Mouse (Mus musculus) forebrain, embryonic 11.5 days (tissue): ENCODE measurements around the gene Tctn3. TPM values are rescaled to one million over a fixed set of nuclear protein-coding genes. Genes with fewer than 3 reads are reported as not detected.
"Not testable (repeated sequence)": the region's sequence is repeated elsewhere in the genome, so short reads cannot be mapped to it uniquely, and the experiment has no call there.

ENCODE experiments used
- ATAC-seq: fragments of 200-750 bp; cut with Nextera tagmentation; replicated peaks from 2 replicates; pipeline ENCODE4 v1.8.0; 2017; ENCODE audit warnings: moderate TSS enrichment; ENCODE audit not compliant: low FRiP score
- DNase-seq: peaks from one replicate; pipeline ENCODE4 v3.0.0-alpha.2; 2017; ENCODE audit warnings: low spot score
- H3K27ac ChIP-seq: fragments of 300-500 bp; sonication (generic); 2 replicates; pipeline ENCODE4 v1.5.1; 2014; ENCODE audit warnings: low read depth, low read length
- H3K27me3 ChIP-seq: fragments of 300-500 bp; sonication (generic); 2 replicates; pipeline ENCODE4 v1.6.1; 2014; ENCODE audit warnings: mild to moderate bottlenecking, low read length, mixed read lengths; ENCODE audit not compliant: control insufficient read depth, insufficient read depth
- H3K36me3 ChIP-seq: fragments of 300-500 bp; sonication (generic); 2 replicates; pipeline ENCODE4 v1.6.1; 2014; ENCODE audit warnings: mild to moderate bottlenecking, low read length, moderate library complexity, mixed read lengths; ENCODE audit not compliant: control insufficient read depth, insufficient read depth
- H3K4me1 ChIP-seq: fragments of 300-500 bp; sonication (generic); replicated peaks from 2 replicates; pipeline ENCODE4 v1.6.1; 2014; ENCODE audit warnings: low read length, mixed read lengths; ENCODE audit not compliant: control insufficient read depth, insufficient read depth
- H3K4me2 ChIP-seq: fragments of 300-500 bp; sonication (generic); 2 replicates; pipeline ENCODE4 v1.6.1; 2014; ENCODE audit warnings: low read depth, mild to moderate bottlenecking, low read length, moderate library complexity, mixed read lengths; ENCODE audit not compliant: severe bottlenecking
- H3K4me3 ChIP-seq: fragments of 300-500 bp; sonication (generic); 2 replicates; pipeline ENCODE4 v1.5.1; 2014; ENCODE audit warnings: low read depth, low read length
- H3K9ac ChIP-seq: fragments of 300-500 bp; sonication (generic); 2 replicates; pipeline ENCODE4 v1.6.1; 2014; ENCODE audit warnings: low read length
- H3K9me3 ChIP-seq: fragments of 300-500 bp; sonication (generic); 2 replicates; pipeline ENCODE4 v1.6.1; 2016; ENCODE audit warnings: low read length, mixed read lengths; ENCODE audit not compliant: control insufficient read depth
- WGBS: fragments of 180-500 bp; shearing (Covaris S2); extraction: QIAGEN DNeasy Blood & Tissue Kit; methylation state at CpG from one replicate; pipeline ENCODE4 v1.1.7; 2014; 5-methylcytosine and 5-hydroxymethylcytosine counted together
- polyA plus RNA-seq: library from polyadenylated mRNA; unstranded; fragments of >200 nt; fragmentation: Nextera tagmentation; extraction: Ambion mirVana; gene quantifications from 2 replicates; pipeline ENCODE4 v1.2.1, GENCODE M21; 2014

Tctn3 gene
- polyA plus RNA-seq, 1 experiment from 2014 or later = 16.6 TPM

GRCm38 (mm10) chr19:40607676-40608075 lies 4.4 kb downstream of the Tctn3 start:
- Histone ChIP-seq H3K4me1 (peaks cover 6% of the 10 kb centered on the region), H3K9ac (no peak overlapping the region), H3K4me3 (no peak overlapping the region), H3K4me2 (no peak overlapping the region), H3K27me3 (no peaks in the 10 kb centered on the region), H3K27ac (no peak overlapping the region), H3K36me3 (no peaks in the 10 kb centered on the region; the same call in 1 of the 2 replicates), H3K9me3 (no peaks in the 10 kb centered on the region)
- WGBS = 88% methylated on average over 6 of the region's 6 CpGs
- DNase-seq (no peak), ATAC-seq (no peak)

GRCm38 (mm10) chr19:40605189-40605588 lies 6.8 kb downstream of the Tctn3 start:
- Histone ChIP-seq H3K9ac (no peak overlapping the region), H3K27ac (no peak overlapping the region), H3K4me3 (no peak overlapping the region), H3K9me3 (no peaks in the 10 kb centered on the region), H3K27me3 (no peaks in the 10 kb centered on the region), H3K4me2 (no peak overlapping the region), H3K4me1 (no peaks in the 10 kb centered on the region), H3K36me3 (no peaks in the 10 kb centered on the region; the same call in 1 of the 2 replicates)
- 94% methylated on average over 9 of the region's 9 CpGs for WGBS
- DNase-seq = no peak
- no peak for ATAC-seq

GRCm38 (mm10) chr19:40601870-40602269 lies 10.2 kb downstream of the Tctn3 start:
- Histone ChIP-seq H3K27ac (no peak overlapping the region), H3K27me3 (no peaks in the 10 kb centered on the region), H3K4me2 (no peak overlapping the region), H3K36me3 (no peaks in the 10 kb centered on the region; the same call in 1 of the 2 replicates), H3K9ac (no peak overlapping the region), H3K4me3 (no peak overlapping the region), H3K4me1 (no peaks in the 10 kb centered on the region), H3K9me3 (no peaks in the 10 kb centered on the region)
- ATAC-seq = no peak
- no peak for DNase-seq
- 89% methylated on average over 3 of the region's 3 CpGs for WGBS

GRCm38 (mm10) chr19:40600846-40601245 lies 11.2 kb downstream of the Tctn3 start:
- H3K27ac ChIP-seq, H3K9ac ChIP-seq, DNase-seq, ATAC-seq, H3K9me3 ChIP-seq, H3K27me3 ChIP-seq, H3K4me1 ChIP-seq, H3K4me3 ChIP-seq, H3K36me3 ChIP-seq, H3K4me2 ChIP-seq: not testable (repeated sequence)
- 88% methylated on average over 5 of the region's 5 CpGs for WGBS

GRCm38 (mm10) chr19:40595831-40596230 lies 16.2 kb downstream of the Tctn3 start:
- WGBS = 92% methylated on average over 8 of the region's 8 CpGs
- Histone ChIP-seq H3K27me3 (no peaks in the 10 kb centered on the region), H3K36me3 (no peaks in the 10 kb centered on the region; the same call in 1 of the 2 replicates), H3K4me3 (no peak overlapping the region), H3K4me1 (no peaks in the 10 kb centered on the region), H3K27ac (no peak overlapping the region), H3K9me3 (no peaks in the 10 kb centered on the region), H3K4me2 (no peak overlapping the region), H3K9ac (no peak overlapping the region)
- no peak for ATAC-seq
- no peak for DNase-seq

GRCm38 (mm10) chr19:40595231-40595630 lies 16.8 kb downstream of the Tctn3 start:
- Histone ChIP-seq H3K27ac (no peak overlapping the region), H3K4me3 (no peak overlapping the region), H3K4me1 (no peaks in the 10 kb centered on the region), H3K36me3 (no peaks in the 10 kb centered on the region; the same call in 1 of the 2 replicates), H3K27me3 (no peaks in the 10 kb centered on the region), H3K9me3 (no peaks in the 10 kb centered on the region), H3K9ac (no peak overlapping the region), H3K4me2 (no peak overlapping the region)
- 90% methylated on average over 3 of the region's 3 CpGs for WGBS
- ATAC-seq (no peak), DNase-seq (no peak)

- DNase-seq (peak; percentile 58), ATAC-seq (peak; percentile 8)
- H3K4me3 ChIP-seq = peak overlapping the region; percentile 83
- 0% methylated on average over 9 of the region's 10 CpGs for WGBS
- 0 out of 2 replicates have a peak overlapping the region, but pooled peaks have one; percentile 34 for H3K27ac ChIP-seq
- peaks cover 7% of the 10 kb centered on the region; the same call in 1 of the 2 replicates for H3K4me1 ChIP-seq
- H3K9me3 ChIP-seq = no peaks in the 10 kb centered on the region
- H3K9ac ChIP-seq = peak overlapping the region; percentile 86
- no peaks in the 10 kb centered on the region for H3K27me3 ChIP-seq
- H3K4me2 ChIP-seq = peak overlapping the region; percentile 79
- H3K36me3 ChIP-seq = no peaks in the 10 kb centered on the region
Observed at GRCm38 (mm10) chr19:40589530-40589880, 22.5 kb downstream of the Tctn3 start.

GRCm38 (mm10) chr19:40588847-40589529 lies 23.0 kb downstream of the Tctn3 start:
- Histone ChIP-seq H3K9ac (peak overlapping the region; percentile 86), H3K4me2 (peak overlapping the region; percentile 79), H3K4me1 (peaks cover 7% of the 10 kb centered on the region; the same call in 1 of the 2 replicates), H3K27me3 (no peaks in the 10 kb centered on the region), H3K4me3 (peak overlapping the region; percentile 83), H3K27ac (peak overlapping the region; percentile 34; the same call in 1 of the 2 replicates), H3K9me3 (no peaks in the 10 kb centered on the region), H3K36me3 (no peaks in the 10 kb centered on the region)
- DNase-seq (peak; percentile 95), ATAC-seq (peak; percentile 69)
- under 1% methylated on average over 18 of the region's 18 CpGs for WGBS

- Histone ChIP-seq H3K36me3 (no peaks in the 10 kb centered on the region; the same call in 1 of the 2 replicates), H3K4me1 (peaks cover 7% of the 10 kb centered on the region; the same call in 1 of the 2 replicates), H3K27me3 (no peaks in the 10 kb centered on the region), H3K27ac (peak within 1 kb of the TSS; percentile 34), H3K9me3 (no peaks in the 10 kb centered on the region), H3K4me2 (peak within 1 kb of the TSS; percentile 79), H3K4me3 (peak within 1 kb of the TSS; percentile 83), H3K9ac (peak within 1 kb of the TSS; percentile 86)
- WGBS = under 1% methylated on average over 34 of the region's 34 CpGs
- DNase-seq = peak; percentile 97
- peak; percentile 95 for ATAC-seq
Observed at GRCm38 (mm10) chr19:40588293-40588654, 23.8 kb downstream of the Tctn3 start, which contains the start of gene Aldh18a1. Aldh18a1 (minus strand) TSS chr19:40588463.
